Mouse (Mus musculus) E14TG2a.4 (cell line): ENCODE measurements around the gene Lyar.

ENCODE experiments used
- CTCF ChIP-seq: conservative IDR thresholded peaks from 2 replicates; pipeline ENCODE4 v1.5.1; 2014; ENCODE audit warnings: low read length
- POU5F1 ChIP-seq: IDR thresholded peaks from 2 replicates; pipeline ENCODE4 v1.6.1; 2014; ENCODE audit warnings: low read length, borderline replicate concordance

DNA sequence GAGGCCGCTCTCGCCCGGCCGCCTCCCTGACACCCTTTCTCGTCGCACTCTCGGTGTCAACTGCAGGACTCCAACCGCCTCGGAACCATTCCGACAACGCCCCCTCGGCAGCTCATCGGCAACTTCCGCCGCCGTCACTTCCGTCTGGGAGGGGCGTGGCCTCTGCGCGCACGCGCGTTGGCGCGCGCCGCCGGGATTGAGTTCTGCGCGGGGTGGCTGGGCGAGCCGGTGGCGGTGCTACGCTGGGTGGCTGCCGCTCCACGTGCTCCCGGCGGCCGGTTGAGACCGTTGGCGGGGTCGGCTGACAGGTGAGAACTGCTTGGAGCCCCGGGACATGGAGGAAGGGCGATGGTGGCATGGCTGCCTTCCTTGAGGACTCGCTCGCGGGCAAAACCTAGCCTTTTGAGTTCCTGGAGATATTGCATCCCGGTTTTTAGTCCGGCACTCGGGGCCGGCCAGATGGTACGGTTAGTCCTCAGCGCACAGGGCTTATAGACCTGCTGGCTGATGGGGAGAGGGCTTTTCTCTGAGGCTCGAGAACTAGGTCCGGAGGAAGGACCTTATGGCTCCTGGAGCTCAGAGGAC is at the start of gene Lyar, which contains the start of gene Zbtb49:
- TF ChIP-seq CTCF (no peak), POU5F1 (no peak)
